Mouse (Mus musculus) thymus, adult 2 months (tissue): ENCODE data around the gene Rgs10.

ENCODE experiments used
- CTCF ChIP-seq: fragments of 200-500 bp; IDR thresholded peaks from 2 replicates; pipeline ENCODE4 v1.5.1; 2012; ENCODE audit warnings: mild to moderate bottlenecking, control low read depth, low read length, moderate library complexity, borderline replicate concordance; ENCODE audit not compliant: control insufficient read depth, poor library complexity, insufficient read depth; ENCODE audit errors: extremely low read depth
- POLR2A ChIP-seq: fragments of 200-500 bp; IDR thresholded peaks from 2 replicates; pipeline ENCODE4 v1.6.1; 2012; ENCODE audit warnings: mild to moderate bottlenecking, low read length, control low read depth, moderate library complexity; ENCODE audit not compliant: control insufficient read depth, poor library complexity, insufficient read depth; ENCODE audit errors: extremely low read depth

DNA sequence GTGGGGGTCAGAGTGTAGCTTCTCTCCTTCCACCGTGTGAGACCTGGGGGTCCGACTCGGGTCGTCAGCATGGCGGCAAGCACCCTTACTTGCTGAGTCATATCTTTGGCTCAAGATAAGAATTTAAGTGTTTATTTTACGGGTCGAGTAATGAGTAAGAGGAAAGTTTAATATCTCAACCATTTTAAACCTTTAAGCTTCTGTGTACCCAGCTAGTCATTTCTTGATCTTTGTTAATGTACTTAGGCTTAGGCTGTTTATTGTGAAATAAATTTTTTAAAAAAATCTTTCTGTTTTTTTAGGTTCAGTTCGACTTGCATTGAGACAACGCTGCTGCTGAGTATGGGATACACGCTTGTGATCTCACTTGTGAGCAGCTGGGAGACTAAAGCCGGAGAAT lies 54.0 kb downstream of the Rgs10 start:
- no peak for TF ChIP-seq POLR2A
- TF ChIP-seq CTCF, result no peak
